Mouse (Mus musculus): ENCODE data around the gene Wnt10b. TPM values are rescaled to one million over a fixed set of nuclear protein-coding genes. Genes with fewer than 3 reads are reported as not detected.

Gene Wnt10b
- total RNA-seq, 4 experiments from 2014 or later, result 0.48 to 1.1 (median 0.85) TPM

GRCm38 (mm10) chr15:98797835-98798492 is 20.0 kb upstream of the Wnt10b start:
- no peak for DNase-seq (ENCODE audit: low spot score in 2 of 2)

- no peak for DNase-seq (ENCODE audit: low spot score in 2 of 2)
These were observed 19.0 kb upstream of the Wnt10b start for GRCm38 (mm10) chr15:98796803-98797595.

GRCm38 (mm10) chr15:98793141-98793698 is 15.3 kb upstream of the Wnt10b start:
- DNase-seq (ENCODE audit: low spot score in 2 of 2), result no peak

GRCm38 (mm10) chr15:98792233-98793020 is 14.5 kb upstream of the Wnt10b start:
- DNase-seq (ENCODE audit: low spot score in 2 of 2), result no peak

GRCm38 (mm10) chr15:98791771-98792170 is 13.8 kb upstream of the Wnt10b start:
- DNase-seq (ENCODE audit: low spot score in 2 of 2), result no peak

GRCm38 (mm10) chr15:98791221-98791620 is 13.3 kb upstream of the Wnt10b start:
- DNase-seq (ENCODE audit: low spot score in 2 of 2), result no peak

GRCm38 (mm10) chr15:98790761-98791160 is 12.8 kb upstream of the Wnt10b start:
- no peak for DNase-seq (ENCODE audit: low spot score in 2 of 2)

GRCm38 (mm10) chr15:98789661-98790535 is 11.9 kb upstream of the Wnt10b start, which contains the start of gene Wnt1:
Wnt1 (plus strand) TSS chr15:98789857.
- no peak for DNase-seq (ENCODE audit: low spot score in 2 of 2)

GRCm38 (mm10) chr15:98788972-98789660 is 11.2 kb upstream of the Wnt10b start:
- no peak for DNase-seq (ENCODE audit: low spot score in 2 of 2)

- no peak for DNase-seq (ENCODE audit: low spot score in 2 of 2)
These were observed 10.0 kb upstream of the Wnt10b start for GRCm38 (mm10) chr15:98787930-98788329.

- no peak for DNase-seq (ENCODE audit: low spot score in 2 of 2)
These were observed 7.8 kb upstream of the Wnt10b start for GRCm38 (mm10) chr15:98785744-98786143.

- DNase-seq (ENCODE audit: low spot score in 2 of 2), result no peak
These were observed 3.2 kb upstream of the Wnt10b start for GRCm38 (mm10) chr15:98781166-98781565.

- peak; percentile 38 to 48 for DNase-seq (ENCODE audit: low spot score in 2 of 2)
These were observed 2.6 kb upstream of the Wnt10b start for GRCm38 (mm10) chr15:98780573-98780972.

GRCm38 (mm10) chr15:98780075-98780474 is 2.1 kb upstream of the Wnt10b start:
- DNase-seq (ENCODE audit: low spot score in 2 of 2), result peak; percentile 24 to 39

GRCm38 (mm10) chr15:98778806-98779205 is 856 bp upstream of the Wnt10b start:
- DNase-seq (ENCODE audit: low spot score in 2 of 2), result no peak

GRCm38 (mm10) chr15:98778191-98778770 is 331 bp upstream of the Wnt10b start:
- no peak for DNase-seq (ENCODE audit: low spot score in 2 of 2)

- no peak for DNase-seq (ENCODE audit: low spot score in 2 of 2)
These were observed 839 bp downstream of the Wnt10b start for GRCm38 (mm10) chr15:98777005-98777616.

- DNase-seq (ENCODE audit: low spot score in 2 of 2), result no peak
These were observed 1.5 kb downstream of the Wnt10b start for GRCm38 (mm10) chr15:98776280-98777004.
